Mouse (Mus musculus) lung, embryonic 15.5 days (tissue): ENCODE data around the gene Ifitm7. TPM values are rescaled to one million over a fixed set of nuclear protein-coding genes. Genes with fewer than 3 reads are reported as not detected.

ENCODE experiments used
- polyA plus RNA-seq: library from polyadenylated mRNA; unstranded; fragments of >200 nt; fragmentation: Nextera tagmentation; extraction: Ambion mirVana; gene quantifications from 2 replicates; pipeline ENCODE4 v1.2.1, GENCODE M21; 2015

Ifitm7 gene
- polyA plus RNA-seq, 1 experiment from 2014 or later = not detected

Other genes with a start within 250 kb of the Ifitm7 start
- 59.2 and 60.1 TPM in 2 replicates for gene Rrn3, start 206.2 kb downstream of the Ifitm7 start, polyA plus RNA-seq
- 160 and 163 TPM in 2 replicates for gene Ntan1, start 168.0 kb downstream of the Ifitm7 start, polyA plus RNA-seq
- gene Pdxdc1, start 83.8 kb downstream of the Ifitm7 start, polyA plus RNA-seq = 81.9 and 82.5 TPM in 2 replicates
- gene Mpv17l, start 83.7 kb downstream of the Ifitm7 start, polyA plus RNA-seq = 8.4 and 9.2 TPM in 2 replicates
- gene 2900011O08Rik, start 284 bp downstream of the Ifitm7 start, polyA plus RNA-seq = 0.30 and 0.59 TPM in 2 replicates
- gene Nde1, start 176.4 kb upstream of the Ifitm7 start, polyA plus RNA-seq = 137 and 143 TPM in 2 replicates
- 15.1 and 15.4 TPM in 2 replicates for gene Marf1, start 176.5 kb upstream of the Ifitm7 start, polyA plus RNA-seq